Mouse (Mus musculus) spleen, adult 2 months (tissue): Measurements from ENCODE around the gene Gm49373.

Experiments used
- CTCF ChIP-seq: fragments of 200-500 bp; IDR thresholded peaks from 2 replicates; pipeline ENCODE4 v1.5.1; 2011; ENCODE audit warnings: mild to moderate bottlenecking, inconsistent platforms; ENCODE audit not compliant: insufficient read depth, insufficient read length, insufficient replicate concordance; ENCODE audit errors: extremely low read depth
- POLR2A ChIP-seq: fragments of 200-500 bp; IDR thresholded peaks from 2 replicates; pipeline ENCODE4 v1.6.1; 2011; ENCODE audit warnings: low read depth, low read length, inconsistent platforms

- TF ChIP-seq POLR2A: no peak
- no peak for TF ChIP-seq CTCF
These were observed 24.9 kb upstream of the Gm49373 start for GRCm38 (mm10) chr9:21097793-21098192.
